Mouse (Mus musculus) embryo, embryonic 11.5 days (tissue): Measurements from ENCODE around the gene Abcb5.

ENCODE experiments used
- DNase-seq: peaks from one replicate; pipeline ENCODE4 v3.0.0-alpha.2; 2012; ENCODE audit warnings: low read depth, low spot score

Abcb5 gene

GRCm38 (mm10) chr12:118848496-118849202 is 117.6 kb downstream of the Abcb5 start:
- no peak for DNase-seq

- no peak for DNase-seq
These were observed 118.2 kb downstream of the Abcb5 start for GRCm38 (mm10) chr12:118847861-118848495.

GRCm38 (mm10) chr12:118847381-118847780 is 118.8 kb downstream of the Abcb5 start:
- DNase-seq = no peak

GRCm38 (mm10) chr12:118846649-118847321 is 119.4 kb downstream of the Abcb5 start:
- no peak for DNase-seq

GRCm38 (mm10) chr12:118846221-118846620 is 120.0 kb downstream of the Abcb5 start, which contains the start of gene Sp8:
TSS of gene Sp8 (plus strand) at chr12:118846329.
- DNase-seq = no peak

- DNase-seq = no peak
These were observed 120.9 kb downstream of the Abcb5 start for GRCm38 (mm10) chr12:118845351-118845750.

GRCm38 (mm10) chr12:118844841-118845240 is 121.4 kb downstream of the Abcb5 start:
- no peak for DNase-seq

- DNase-seq = no peak
These were observed 122.1 kb downstream of the Abcb5 start for GRCm38 (mm10) chr12:118844111-118844510.

- no peak for DNase-seq
These were observed 123.4 kb downstream of the Abcb5 start for GRCm38 (mm10) chr12:118842671-118843411.

- no peak for DNase-seq
These were observed 124.2 kb downstream of the Abcb5 start for GRCm38 (mm10) chr12:118841971-118842550.

GRCm38 (mm10) chr12:118841381-118841922 is 124.8 kb downstream of the Abcb5 start:
- DNase-seq = no peak

- no peak for DNase-seq
These were observed 125.4 kb downstream of the Abcb5 start for GRCm38 (mm10) chr12:118840861-118841260.

GRCm38 (mm10) chr12:118840301-118840700 is 125.9 kb downstream of the Abcb5 start:
- no peak for DNase-seq

- no peak for DNase-seq
These were observed 126.8 kb downstream of the Abcb5 start for GRCm38 (mm10) chr12:118839398-118839797.

GRCm38 (mm10) chr12:118838260-118838659 is 128.0 kb downstream of the Abcb5 start:
- DNase-seq = no peak

- no peak for DNase-seq
These were observed 128.9 kb downstream of the Abcb5 start for GRCm38 (mm10) chr12:118837361-118837760.

GRCm38 (mm10) chr12:118836411-118837341 is 129.5 kb downstream of the Abcb5 start:
- DNase-seq = no peak

- DNase-seq = no peak
These were observed 136.3 kb downstream of the Abcb5 start for GRCm38 (mm10) chr12:118829881-118830280.
